Mouse (Mus musculus): Measurements from ENCODE around the gene Gm14851.
"Not testable (repeated sequence)": the region's sequence is repeated elsewhere in the genome, so short reads cannot be mapped to it uniquely, and the experiment has no call there.

DNA sequence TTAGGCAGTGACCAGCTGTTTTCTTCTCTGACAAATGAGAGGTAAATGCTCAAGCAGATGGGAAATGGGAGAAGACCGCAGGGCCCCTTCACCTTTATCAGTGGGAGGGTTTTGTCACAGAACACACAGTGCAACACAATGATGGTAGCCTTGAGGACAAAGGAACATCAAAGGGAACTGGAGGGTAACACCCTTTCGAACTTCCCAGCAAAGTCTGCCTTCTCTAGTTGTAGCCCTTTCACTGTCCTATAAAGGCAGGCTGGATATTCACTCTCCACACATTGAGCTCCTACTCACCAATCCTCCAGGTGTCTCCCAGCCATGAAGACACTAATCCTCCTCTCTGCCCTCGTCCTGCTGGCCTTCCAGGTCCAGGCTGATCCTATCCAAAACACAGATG, 38.5 kb upstream of the Gm14851 start, which contains the start of gene Defa30:
- not testable (repeated sequence) for TF ChIP-seq CEBPB (IDR thresholded peaks at IDR 0.05; ENCODE audit: insufficient read depth, poor library complexity, severe bottlenecking); REST (IDR thresholded peaks at IDR 0.05; ENCODE audit: insufficient read depth, insufficient read length)

Measured in myocyte (in vitro differentiated cells).